Mouse (Mus musculus): ENCODE data around the gene Arid5b.
A peak's percentile ranks its signal among the peaks of the same experiment; 100 is the strongest.

Arid5b gene

DNA sequence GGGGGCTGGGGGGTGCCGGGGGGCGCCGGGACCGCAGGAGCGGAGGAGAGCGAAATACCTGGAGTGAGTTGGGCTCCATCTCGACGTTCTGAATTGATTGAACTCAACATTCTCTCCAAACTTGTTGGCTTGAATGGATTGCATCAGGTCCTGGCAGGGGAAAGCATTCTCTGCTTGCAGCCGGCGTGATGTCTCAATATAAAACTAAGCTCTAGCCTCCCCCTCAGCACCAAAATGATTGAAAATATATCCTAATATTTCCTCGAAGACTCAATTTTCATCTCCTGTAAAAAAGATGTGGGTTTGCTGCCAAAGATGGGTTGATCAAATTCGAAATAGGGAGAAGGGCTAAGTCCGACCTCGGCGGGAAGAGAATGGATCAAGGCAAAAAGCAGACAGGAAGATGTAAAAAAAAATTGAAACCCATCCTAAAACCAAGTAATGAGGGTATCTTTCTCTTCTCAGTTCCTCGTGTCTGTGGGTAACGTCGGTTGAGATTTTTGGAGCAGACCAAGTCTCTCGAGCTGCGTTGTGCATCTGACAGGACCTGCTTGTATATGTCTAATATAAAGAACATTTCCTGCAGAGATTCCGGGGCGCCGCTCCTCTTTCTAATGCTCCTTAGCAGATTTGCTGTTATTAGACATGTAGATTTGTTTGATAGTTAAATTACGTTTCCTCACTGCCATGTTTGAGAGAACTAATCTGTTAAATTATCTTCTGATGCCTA is at the start of gene Arid5b:
Gene Arid5b (minus strand): TSS at position 109 of the 730 bp plus-strand sequence.
- peak; percentile 81 for DNase-seq

DNA sequence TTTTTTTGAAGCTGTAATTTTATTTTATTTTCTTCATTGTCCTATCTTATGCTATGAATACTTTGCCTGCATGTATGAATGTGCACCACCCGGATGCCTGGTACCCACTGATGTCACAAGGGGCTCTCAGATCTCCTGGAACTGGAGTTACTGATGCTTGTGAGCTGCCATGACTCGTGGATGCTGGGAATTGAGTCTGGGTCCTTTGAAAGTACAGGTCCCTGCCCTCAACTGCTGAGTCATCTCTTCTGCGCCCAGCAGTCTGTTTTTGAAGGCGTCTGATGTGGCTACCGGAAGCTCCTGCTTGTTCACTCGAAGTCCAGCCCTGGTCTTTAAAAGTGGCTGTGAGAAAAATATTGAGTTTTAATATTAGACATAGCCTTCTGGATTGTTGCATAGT is 46.8 kb upstream of the Arid5b start:
- DNase-seq = no peak

DNA sequence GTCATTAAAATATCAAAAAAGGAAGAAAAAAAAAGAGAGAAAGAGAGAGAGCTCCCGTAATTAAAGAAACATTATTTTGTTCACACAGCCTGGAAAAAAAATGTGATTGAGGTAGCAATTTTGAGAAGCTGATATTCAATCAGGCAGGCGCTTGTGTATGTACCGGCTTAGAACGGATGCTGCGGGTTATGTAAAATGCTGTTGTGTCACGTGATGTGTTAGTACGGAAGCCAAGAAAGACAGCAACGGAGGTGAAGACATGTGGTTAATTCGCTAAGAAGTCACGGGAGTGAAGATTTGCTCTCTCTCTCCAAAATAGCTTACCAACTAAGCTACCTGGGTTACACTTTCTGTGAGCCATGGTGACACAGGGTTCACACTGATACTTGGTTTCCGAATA is 45.5 kb upstream of the Arid5b start:
- no peak for DNase-seq

DNA sequence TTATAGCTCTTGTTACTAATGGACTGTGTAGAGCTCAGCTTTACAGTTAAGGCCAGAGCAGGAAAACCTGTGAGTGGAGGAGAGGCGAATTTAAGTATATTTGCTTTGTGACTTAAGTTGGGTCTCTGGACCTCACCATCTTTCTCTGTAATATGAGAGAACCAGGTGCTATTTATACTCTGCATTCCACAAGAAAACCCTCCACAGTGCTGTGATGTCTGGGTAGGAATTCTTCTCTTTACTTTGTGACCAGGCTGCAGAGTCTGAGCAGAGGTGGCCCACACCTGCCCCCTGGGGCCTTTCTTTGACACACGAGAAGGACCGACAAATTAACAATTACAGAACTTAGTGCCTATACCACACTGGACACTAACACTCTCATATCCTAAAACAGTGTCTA is 44.6 kb upstream of the Arid5b start:
- DNase-seq = no peak

DNA sequence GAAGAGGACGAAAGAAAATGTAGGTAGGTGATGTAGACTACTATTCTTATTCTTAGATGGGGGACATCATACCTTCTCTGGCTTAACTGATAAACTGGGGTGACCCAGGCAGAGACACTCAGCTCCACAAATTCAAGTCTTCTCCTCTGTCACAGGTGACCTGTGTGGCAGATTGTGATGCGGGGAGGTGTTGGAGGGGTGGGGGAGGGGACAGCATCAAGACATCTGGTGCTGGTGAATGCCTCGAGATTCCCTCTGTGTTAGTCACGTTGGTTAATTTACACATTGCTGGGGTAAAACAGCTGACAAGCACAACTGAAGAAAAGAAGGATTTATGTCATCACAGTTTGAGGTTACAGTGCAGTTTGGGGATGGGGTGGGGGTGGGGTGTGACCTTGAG is 42.4 kb upstream of the Arid5b start:
- no peak for DNase-seq

DNA sequence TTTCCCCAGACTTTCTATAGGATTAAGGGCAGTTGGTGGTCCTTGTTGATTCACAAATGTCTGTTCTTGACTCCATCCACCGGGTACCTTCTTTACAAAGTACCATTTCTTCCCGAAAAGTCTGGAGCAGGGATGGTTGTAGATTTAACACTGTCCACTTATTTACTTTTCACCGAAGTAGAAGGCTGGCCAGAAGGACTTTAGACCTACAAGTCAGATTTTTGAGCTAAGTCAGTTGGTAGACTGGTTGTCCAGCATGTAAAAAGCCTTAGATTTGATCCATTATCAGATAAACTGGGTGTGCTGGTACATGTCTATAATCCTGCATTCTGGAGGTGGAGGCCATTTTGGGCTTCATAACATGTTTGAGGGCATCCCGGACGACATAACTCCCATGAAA is 42.0 kb upstream of the Arid5b start:
- DNase-seq = no peak

DNA sequence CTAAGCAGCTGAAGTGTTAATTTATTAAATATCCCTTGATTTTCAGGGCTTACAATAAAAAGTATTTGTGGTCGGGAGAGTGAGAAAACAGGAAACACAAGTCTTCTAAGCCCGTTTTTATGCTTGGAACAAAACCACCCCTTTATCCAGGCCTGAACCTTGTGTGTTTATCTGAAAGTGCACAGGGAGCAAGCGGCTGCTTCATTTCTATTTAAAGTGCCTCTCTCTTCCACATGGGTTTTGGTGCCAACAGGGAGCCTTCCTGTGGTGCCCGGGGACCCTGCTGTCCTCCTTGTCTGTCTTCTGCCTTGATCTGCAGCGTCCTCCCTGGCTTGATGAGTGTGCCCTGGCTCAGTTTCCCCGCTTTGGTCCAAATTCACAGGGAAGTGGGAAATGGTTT is 40.9 kb upstream of the Arid5b start:
- DNase-seq = peak; percentile 3

DNA sequence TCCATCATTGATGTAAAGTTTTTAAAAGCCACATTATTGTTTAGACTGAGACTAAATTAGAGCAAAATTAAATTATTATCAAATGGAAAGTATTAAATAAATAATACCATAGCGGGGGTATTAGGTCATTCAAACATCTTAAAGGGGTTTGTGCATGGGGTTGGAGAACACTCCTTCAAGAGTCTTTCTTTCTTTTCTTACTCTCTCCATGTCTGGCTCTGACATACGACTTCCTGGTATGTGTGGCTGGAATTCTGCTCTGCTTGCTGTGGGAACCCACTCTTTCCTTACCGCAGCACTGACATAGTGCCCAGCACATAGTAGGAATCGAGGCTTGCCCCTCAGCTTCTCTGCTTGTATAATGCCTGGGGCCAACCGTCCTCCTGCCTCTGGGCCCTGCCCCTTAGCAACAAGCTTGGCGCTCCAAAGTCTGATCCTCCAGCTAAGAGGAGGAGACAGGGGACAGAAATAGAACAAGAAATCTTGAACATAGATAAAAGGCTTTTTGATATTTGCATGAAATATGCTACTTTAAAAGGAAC is 40.0 kb upstream of the Arid5b start:
- peak; percentile 7 for DNase-seq

DNA sequence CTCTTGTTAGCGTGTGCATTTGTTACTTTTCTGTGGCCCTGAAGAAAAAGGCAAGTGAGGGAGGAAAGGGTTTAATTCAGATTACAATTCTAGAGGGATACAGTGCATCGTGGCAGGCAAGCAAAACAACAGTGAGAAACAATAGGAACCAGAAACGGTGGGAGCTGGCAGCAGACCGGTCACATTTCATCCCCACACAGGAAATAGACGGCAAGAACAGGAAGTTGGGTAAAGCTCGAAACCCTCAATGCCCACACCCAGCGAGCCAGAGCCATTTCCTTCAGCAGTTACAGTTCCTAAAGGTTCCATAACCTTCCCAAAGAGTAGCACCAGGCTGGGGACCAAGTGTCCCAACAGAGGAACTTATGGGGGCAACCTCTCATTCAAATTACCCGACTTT is 34.2 kb upstream of the Arid5b start:
- no peak for DNase-seq

DNA sequence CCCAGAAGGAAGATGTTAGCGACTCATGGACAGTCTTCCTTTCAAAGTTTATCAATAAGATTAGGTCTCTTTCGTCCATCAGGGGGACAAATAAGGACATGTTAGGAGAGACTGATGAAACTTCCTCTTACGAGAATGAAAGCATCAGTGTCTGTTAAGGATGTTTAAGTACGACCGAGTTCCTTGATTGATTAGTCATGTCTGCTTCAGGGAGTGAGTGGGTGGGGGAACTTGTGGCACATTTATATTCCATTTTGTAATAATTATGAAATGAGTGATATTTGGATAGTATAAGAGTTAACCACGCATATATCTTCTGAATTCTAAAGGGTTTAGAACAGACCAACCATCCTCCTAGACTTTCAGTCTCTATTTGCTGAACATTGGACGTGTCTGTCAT is 22.5 kb upstream of the Arid5b start:
- peak; percentile 19 for DNase-seq

DNA sequence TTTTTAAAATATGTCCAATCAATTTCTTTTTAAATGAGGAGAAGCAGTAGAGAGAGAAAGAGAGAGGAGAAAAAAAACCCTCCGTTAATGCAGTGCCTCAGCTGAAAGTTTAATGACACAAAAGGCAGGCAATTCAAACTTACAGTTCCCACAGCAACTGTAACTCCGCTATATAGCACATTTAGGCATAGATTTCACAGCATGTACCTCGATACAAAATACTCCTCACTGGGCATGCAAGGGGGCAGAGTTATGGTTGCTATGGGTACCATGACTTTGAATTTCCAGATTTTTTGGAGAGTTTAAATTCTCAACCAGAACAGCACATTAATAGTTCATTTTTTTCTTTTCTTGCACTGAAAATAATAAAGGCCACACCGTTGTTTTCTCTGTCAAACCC is 10.9 kb upstream of the Arid5b start:
- no peak for DNase-seq

DNA sequence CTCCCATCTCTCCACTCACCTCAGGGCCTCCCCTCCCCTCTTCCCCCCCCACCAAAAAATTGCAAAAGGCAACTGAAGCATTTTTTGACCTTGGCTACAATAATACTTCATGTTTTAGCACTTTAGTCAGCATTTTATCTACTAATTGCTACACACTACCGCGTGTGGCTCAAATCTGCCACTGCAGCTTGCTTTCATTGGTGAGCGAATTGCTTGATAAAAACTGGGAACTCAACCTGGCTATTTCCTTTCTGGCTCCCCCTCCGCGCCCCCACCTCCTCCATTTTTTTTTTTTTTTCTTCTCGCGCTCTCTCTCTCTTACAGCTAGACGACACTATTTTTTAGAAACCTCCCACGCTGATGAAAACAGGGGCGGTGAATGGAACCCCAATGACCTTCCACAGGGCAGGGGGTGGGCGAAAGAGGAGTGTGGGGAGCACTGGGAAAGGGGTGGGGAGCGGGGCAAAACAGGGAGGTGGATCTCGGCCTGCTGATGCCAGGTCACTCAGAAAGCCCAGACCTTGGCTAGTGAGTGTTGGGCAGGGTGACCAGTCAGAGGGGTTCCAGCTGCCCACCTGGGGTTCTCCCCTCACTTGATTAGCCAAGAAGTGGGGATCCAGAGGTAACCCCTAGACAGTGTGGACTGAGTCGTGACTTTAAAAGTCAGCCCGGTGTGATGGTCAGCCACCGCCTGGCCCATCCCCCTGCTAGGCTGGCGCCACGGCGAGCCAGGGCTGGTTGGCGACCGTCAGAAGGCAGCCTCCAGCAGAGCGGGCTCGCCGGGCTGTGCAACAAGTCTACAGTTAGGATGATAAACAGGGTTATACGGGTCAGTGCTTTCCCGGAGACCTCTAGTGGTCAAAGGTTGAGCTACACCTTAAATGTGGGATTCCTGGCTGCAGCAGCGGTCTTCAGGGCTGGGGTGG is 4.2 kb upstream of the Arid5b start:
- DNase-seq = peak; percentile 96

DNA sequence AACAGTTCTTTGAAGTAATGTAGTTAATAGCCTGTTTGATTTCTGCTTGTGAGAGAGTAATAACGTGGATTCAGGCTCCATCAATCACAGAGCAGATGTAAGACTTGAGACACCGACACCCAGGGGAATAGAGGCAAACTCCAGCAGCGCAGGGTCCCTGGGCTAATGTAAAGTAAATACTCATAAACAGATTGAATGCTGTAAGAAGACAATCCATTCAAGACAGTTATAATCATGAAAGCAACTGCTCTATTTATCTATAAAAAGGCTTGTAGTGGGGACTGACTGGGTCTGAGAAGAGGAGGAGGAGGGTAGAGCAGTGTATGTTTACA is 3.2 kb upstream of the Arid5b start:
- DNase-seq = no peak

DNA sequence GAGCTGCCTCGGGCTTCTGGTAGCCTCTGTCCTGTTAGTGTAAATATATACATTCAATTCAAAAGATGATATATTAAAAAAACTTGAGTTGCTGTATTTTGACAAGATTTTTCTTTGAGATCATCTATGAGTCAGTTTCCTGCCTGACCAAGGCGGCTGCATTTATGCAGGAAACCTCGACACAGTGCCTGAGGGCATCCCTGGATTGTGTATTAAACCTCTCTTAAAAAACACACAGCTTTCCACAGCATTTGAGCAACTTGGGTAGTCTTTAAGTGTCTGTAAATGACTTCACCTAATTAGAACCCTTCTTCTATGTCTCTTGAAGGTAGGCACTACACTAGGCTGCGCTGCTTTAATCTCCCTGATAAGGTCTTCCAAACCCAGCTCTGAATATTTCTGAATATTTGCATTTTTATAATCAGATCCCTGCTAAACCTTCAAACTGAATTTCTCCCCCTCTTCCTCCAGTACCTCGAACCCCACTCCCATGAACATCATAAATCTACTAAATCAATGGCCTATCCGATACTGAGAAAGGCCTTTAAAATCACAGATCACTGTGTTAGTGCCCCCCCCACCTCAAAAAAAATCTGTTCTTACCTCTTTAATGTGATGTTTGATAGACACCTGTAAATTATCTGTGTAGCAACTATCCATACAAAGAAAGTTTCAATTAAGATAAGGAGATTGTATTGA is 2.7 kb upstream of the Arid5b start:
- DNase-seq = no peak

DNA sequence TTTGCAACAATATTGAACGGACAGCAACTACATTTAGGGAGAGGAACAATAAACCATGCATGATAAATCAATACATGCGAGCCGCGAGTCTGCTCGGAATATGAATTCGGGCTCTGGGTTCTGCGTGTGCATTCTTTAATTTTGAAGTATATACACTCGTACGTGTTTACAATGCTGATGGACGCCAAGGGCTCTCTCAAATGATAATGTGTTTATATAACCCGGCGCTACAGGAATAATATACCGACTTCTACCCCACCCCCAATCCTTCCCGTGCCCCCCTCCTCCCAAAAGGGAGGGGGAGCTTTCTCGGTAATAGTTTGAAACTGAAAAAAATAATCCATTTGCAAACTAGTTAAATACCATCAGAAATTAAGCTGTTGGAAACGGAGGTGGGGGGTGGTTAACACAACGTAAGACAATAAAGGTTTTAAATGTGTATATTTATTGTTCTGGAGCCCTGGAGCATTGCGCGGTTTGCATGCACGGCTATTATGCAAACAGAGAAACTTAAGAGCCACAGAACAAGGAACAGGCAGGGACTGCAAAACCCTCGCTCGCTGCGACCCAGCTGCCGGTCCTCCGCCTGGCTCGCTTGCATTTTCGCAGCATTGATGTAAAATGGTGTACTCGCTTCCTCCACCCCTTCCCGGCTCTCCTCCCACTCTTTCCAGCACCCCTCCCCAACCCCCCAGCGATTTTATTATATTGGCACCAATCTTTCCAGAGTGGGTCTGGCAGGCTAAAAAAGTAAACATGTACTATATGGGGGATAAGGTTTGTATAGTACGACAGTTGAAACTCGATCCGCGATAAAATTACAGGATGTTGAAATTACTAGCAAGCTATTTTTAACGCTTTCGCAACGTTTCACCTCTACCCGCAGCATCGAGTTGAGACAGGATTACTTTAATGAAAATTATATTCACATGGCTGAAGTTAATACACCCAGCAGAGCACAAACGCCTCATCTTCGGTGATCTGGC is 1.3 kb upstream of the Arid5b start:
- peak; percentile 79 for DNase-seq

DNA sequence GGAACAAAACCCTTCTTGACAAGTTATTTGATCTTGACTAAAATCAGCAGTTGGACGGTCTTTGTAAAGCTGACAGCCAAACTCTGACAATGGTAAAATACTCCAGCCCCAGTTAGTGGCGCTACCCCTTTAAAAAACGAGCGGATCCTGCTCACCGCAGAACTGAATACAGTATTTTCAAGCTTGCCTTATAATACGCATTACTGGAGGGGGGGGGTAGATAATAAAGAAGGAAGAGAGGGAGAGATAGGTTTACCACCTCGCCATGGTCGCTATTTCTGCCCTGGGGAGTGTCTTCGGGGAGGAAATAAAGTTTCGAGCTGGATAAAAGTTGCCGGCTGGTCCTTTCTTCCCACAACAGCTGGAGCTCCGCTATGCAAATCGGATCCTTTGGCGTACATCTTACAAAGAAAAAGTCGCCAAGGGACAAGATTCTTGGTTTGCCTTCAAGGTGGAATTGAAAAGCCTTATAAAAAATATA is 829 bp downstream of the Arid5b start:
- DNase-seq = peak; percentile 73

DNA sequence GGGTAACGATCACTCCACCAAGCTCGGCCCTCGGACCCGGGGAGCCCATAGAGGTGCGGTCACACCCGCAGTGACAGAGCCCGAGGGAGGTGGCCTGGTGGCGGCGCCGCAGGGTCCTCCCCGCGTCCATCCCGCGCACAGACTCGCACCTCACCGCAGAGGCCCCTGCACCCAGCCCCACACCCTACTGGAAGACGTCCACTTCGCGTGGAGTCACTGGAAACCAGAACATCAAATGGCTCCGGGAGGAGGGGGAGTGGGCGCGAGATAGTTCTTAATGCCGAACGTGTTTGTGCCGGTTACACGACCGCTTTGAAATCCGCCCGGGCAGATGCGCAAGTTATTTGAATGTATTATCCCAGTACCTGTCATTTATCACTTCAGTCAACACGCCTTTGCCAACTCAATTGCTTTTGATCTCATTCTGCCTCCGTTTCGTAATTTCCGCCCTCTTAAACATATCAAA is 1.5 kb downstream of the Arid5b start:
- DNase-seq = peak; percentile 63

DNA sequence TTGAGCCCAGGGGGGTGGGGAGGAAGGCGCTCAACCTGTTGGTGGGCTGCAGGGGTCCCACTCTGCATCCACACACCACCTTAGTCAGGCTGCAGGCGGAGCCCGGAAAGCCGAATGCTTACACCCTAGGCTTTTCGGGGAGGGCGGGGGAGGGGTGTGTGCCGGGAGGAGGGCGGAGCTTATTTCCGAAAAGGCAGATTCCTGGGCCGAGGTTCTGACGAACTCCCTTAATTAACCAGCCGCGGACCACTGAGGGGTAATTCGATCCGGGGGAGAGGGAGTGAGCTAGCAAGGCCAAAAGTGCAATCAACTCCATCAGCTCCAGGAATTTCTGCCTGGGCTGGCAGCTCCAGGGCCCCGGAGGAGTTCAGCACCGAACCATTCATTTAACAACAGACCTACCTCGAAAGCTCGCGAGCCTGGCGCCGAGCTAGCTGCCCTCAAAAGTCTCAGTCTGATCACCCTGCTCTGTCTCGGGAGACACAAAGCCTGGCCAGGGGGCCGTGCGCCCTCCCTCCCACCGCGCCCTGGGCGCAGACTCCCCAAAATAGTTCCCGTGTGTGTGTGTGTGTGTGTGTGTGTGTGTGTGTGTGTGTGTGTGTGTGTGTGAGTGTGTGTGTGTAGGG is 2.1 kb downstream of the Arid5b start:
- DNase-seq = peak; percentile 81

DNA sequence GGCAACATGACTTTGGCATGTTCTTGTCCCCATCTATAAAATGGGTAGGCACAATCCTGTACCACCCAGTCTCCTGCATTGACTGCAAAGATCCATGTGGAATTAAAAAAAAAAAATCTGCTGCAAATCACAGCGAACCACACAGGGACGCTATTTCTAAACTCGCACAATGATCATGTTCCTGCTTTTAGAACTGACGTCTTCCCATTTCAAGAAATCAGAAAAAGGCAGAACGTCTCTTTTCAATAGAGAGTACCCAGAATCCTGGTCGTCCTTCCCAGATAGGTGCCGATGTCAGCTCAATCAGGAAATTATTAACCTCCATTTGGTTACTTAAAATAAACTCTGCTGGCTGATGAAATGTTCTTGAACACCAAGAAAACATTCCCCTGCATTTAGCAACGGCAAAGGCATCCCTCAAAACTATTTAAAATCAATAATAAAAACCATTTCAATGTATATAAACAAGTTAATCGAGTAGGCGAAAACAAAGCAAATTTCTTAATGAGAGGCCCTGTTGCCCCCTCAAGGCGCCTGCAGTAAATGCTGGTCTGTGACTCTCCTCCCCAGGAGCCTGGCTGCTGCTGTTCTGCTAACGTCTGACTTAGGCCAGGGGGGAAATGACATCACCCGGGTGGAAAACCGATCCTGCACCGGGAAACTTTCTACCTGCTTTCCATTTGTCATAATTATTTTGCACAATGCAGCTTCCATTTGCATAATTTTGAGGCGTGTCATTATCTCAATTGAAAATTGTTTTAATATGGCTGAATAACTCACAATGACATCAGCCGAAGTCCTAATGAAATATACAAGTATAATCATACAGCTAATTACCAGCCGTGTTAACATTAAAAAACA is 3.4 kb downstream of the Arid5b start:
- peak; percentile 47 for DNase-seq

DNA sequence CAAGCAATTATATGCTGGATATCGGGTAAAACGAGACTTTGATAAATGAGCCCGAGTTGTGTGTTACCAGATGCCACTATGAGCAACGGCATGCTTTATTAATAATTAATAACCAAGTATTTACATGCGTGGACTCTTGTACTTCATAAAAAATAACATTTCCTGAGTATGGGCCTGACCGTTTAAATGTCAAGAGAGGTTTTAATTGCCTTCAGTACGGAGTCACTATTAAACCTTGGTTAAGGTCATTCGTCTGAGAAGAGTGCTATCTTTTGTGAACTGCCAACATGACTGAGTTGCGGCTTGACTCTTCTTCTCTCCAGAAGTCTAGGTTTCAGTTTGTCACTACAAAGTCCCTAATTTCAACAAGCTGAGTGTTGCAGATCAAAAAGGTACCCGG is 8.8 kb downstream of the Arid5b start:
- DNase-seq = no peak
